Comparison of ENCODE assay signal across 10 mouse cellular contexts in genomic region chr8:46490821-46491220, GRCm38 (mm10). TPM values are rescaled to one million over a fixed set of nuclear protein-coding genes. Genes with fewer than 3 reads are reported as not detected.
DNase-seq lines count a peak whose midpoint lies in the region; ATAC-seq lines count a peak whose summit lies in the region.
"Had no signal": no experiment of that assay in that cellular context is flagged by ENCODE, and none has a peak within 500 bp of the region (broad histone marks: within the 10 kb centered on the region; RNA-seq: fewer than 3 reads in every experiment).

No protein-coding gene starts in this region.

- intact Hi-C loops in heart, postnatal 25 days (cut with DNase I): no loop called here
- intact Hi-C loops in heart, postnatal 10 days (cut with DNase I): no loop called here

- peaks cover 24% of the 10 kb centered on the region for H3K36me3 ChIP-seq in liver, embryonic 12.5 days
- no peaks in the 10 kb centered on the region for H3K36me3 ChIP-seq in hindbrain, embryonic 13.5 days

- H3K9ac ChIP-seq in liver, embryonic 12.5 days: no peak overlapping the region
- no peak overlapping the region for H3K9ac ChIP-seq in hindbrain, embryonic 13.5 days
- H3K9ac ChIP-seq: forebrain, postnatal 0 days had no signal

- no peaks in the 10 kb centered on the region for H3K27me3 ChIP-seq in liver, embryonic 12.5 days (replicated peaks)
- peaks cover 6% of the 10 kb centered on the region; the same call in 1 of the 2 replicates for H3K27me3 ChIP-seq in hindbrain, embryonic 13.5 days

- peaks cover 70% of the 10 kb centered on the region for H3K4me1 ChIP-seq in liver, embryonic 12.5 days
- peaks cover 11% of the 10 kb centered on the region for H3K4me1 ChIP-seq in hindbrain, embryonic 13.5 days (replicated peaks)

- peak; percentile 77 for ATAC-seq in liver, embryonic 12.5 days
- no peak for ATAC-seq in hindbrain, embryonic 13.5 days (ENCODE audit: low FRiP score)
- ATAC-seq in monocyte, adult 5-6 weeks (replicated peaks; ENCODE audit: insufficient number of reproducible peaks, low FRiP score, low TSS enrichment, poor library complexity, severe bottlenecking): no peak
- ATAC-seq: CD4-positive, CD25-positive, alpha-beta regulatory T cell, adult 4 months; forebrain, postnatal 0 days had no signal

- DNase-seq in heart, adult 11 months: peak; percentile 98
- DNase-seq in heart, postnatal 25 days (ENCODE audit: low spot score): no peak
- peak; percentile 71 to 78 for DNase-seq in adrenal gland, postnatal 36 days
- DNase-seq in heart, postnatal 10 days: peak; percentile 86 to 90
- DNase-seq in spleen, postnatal 10 days (ENCODE audit: low spot score in 2 of 2): no peak
- DNase-seq: forebrain, postnatal 0 days had no signal

- peak overlapping the region; percentile 63; the same call in 1 of the 2 replicates for H3K27ac ChIP-seq in liver, embryonic 12.5 days
- H3K27ac ChIP-seq in hindbrain, embryonic 13.5 days: no peak overlapping the region

- 81% methylated on average over 6 of the region's 6 CpGs for WGBS in liver, embryonic 12.5 days (ENCODE audit: insufficient replicate concordance)
- WGBS in hindbrain, embryonic 13.5 days: 81% methylated on average over 6 of the region's 6 CpGs

- H3K9me3 ChIP-seq in liver, embryonic 12.5 days (replicated peaks): no peaks in the 10 kb centered on the region
- no peaks in the 10 kb centered on the region for H3K9me3 ChIP-seq in hindbrain, embryonic 13.5 days

- H3K4me3 ChIP-seq in liver, embryonic 12.5 days: 0 out of 2 replicates have a peak overlapping the region, but pooled peaks have one; percentile 3
- no peak overlapping the region for H3K4me3 ChIP-seq in hindbrain, embryonic 13.5 days

- H3K4me2 ChIP-seq in liver, embryonic 12.5 days: peak overlapping the region; percentile 45
- H3K4me2 ChIP-seq in hindbrain, embryonic 13.5 days: no peak overlapping the region

RNA-seq across cellular contexts. Expression of gene Acsl1, which starts 20.0 kb away (rescaled TPM):
- total RNA-seq in heart, postnatal 25 days (2021): 100 to 1,000 TPM; 842 to 883 TPM
- 100 to 1,000 TPM; 398 to 483 TPM for total RNA-seq in adrenal gland, postnatal 36 days (2021)
- 100 to 1,000 TPM; 855 to 861 TPM for total RNA-seq in heart, postnatal 10 days (2021)
- polyA plus RNA-seq in liver, embryonic 12.5 days (2016; fragmentation: Nextera tagmentation; extraction: Ambion mirVana): 42.5 and 44.1 TPM in 2 replicates
- polyA plus RNA-seq in hindbrain, embryonic 13.5 days (2015; fragmentation: Nextera tagmentation; extraction: Ambion mirVana): 15.2 and 16.3 TPM in 2 replicates
- 48.7 to 59.9 TPM (median 49.7 TPM) in 3 replicates for total RNA-seq in monocyte, adult 5-6 weeks (2017)

Comparison
In these comparisons a context has a peak if more than half of its experiments do, and no peak if none do; other contexts are left out.
1. DNase-seq: peak in heart, adult 11 months (single experiment), adrenal gland, postnatal 36 days (2 of 2) and heart, postnatal 10 days (2 of 2); none in heart, postnatal 25 days (single experiment) and spleen, postnatal 10 days (0 of 2).